Mouse (Mus musculus): Measurements from ENCODE around the gene Por.

Gene Por

DNA sequence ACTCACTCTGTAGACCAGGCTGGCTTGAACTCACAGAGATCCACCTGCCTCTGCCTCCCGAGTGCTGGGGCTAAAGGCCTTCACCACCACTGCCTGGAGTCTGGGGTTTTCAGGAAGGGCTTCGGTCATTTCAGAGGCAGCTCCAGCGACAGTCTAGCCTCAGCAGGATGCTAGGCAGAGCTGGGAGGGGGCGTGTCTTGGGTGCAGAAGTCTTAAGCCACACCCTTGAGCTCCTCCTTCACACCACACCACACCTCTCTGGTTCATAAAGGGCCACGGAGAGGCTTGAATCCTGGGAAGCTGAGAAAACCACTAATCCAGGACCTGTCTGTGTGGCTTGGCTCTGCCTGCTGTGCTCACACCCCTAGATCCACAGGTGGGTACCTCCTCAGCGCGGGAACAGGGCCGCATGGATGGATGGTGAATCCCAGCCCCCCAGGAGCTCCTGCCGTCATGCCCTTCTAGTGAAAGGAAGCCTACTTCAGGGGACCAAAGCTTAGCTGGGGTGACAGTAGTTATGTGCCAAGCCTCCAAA lies at the start of gene Por:
Gene Por, plus strand, starts transcription at position 293 of the 535 bp plus-strand sequence.
- peak; percentile 27 for DNase-seq

DNA sequence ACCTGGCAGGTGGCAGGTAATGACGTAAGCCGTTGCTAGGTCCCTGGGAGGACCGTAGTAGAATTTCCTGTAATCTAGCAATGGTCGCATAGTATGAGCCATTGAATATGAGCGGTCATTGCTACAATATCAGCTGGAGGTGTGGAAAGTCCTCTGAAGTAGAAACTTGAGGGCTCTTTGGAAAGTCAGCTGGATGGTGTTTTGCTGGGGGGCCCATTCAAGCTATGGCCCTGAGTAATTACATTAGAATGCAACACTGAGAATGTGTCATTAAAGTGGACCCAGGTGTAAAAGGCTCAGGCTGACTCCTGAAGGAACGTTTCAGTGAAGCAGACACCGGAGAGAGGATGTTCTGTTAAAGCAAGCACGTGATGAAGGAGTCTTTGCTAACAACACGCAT lies 49.3 kb upstream of the Por start:
- DNase-seq: no peak

DNA sequence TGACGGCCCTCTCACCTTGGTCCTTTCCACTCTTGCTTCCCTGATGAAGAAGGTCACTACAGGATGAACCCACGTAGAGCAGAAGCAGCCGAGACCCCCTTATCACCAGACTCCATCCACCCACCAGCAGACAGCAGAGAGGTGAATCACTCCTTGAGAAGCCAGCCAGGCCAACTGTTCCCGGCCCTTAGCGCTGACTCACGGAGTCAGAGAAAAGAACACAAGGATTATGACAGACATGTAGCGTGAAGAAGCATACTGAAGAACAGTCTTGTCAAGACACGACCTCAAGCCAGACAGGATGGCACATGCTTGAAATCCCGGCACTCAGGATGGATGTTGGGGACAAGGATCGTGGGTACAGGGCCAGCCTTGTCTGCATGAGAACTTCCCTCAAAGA lies 48.1 kb upstream of the Por start:
- DNase-seq: no peak

DNA sequence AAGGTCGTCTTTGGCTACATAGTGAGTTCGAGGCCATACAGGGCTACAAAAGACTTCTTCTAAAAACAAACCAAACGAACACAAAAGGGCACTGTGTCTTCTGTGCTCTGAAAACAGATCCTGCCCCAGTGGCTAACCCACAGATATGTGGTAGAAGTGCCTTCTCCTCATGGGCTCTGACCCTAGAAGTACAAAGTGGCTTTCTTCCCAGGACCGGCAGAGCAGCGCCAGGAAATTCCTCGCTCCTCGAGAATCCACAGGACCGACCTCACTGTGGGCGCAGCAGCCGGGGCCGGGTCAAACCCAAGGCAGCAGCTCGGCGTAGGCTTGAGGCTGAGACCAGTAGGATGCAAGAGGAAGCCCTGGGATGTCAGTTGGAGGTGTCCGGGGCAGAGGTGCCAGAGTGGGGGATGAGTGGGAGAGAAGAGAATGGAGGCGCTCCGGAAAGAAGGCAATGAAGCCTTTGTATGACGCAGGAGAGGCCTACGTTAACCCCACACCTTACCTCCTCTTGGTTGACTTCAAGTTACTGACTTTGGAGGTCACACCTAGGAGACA lies 46.7 kb upstream of the Por start:
- DNase-seq: no peak

DNA sequence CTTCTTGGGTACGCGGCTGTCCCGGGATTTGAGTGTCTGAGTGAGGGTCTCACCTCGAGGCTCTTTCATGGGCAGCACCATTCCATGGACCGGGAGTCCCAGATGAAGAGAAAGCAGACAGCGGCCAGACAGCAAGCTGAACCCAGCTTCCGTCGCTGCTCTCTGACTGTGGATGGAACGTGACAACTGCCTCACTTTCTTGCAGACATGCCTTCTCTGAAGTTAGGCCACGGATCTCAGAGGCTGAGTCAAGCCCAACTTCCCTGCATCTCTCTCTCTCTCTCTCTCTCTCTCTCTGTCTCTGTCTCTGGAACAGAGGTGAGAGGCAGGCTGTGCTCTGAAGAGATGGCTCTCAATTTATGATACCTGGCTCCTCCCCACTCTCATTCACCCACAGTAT lies 40.9 kb upstream of the Por start:
- no peak for DNase-seq

DNA sequence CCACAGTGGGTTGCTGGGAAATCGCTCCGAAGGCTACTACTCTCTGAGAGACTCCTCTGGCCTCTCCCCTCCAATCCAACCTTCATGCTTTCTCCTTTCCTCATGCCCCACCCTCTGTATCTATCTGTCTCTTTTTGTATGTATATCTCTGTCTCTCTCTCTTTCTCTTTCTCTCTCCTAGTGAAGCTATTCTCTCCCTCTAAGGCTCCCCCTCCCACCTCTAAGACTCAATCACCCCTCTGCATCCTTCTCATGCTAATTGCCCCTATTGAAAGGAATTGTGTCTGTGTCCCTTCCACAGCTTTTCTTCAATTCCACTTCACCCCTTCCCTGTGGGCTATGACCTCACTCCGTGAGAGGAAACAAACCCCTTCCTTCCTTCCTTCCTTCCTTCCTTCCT lies 40.4 kb upstream of the Por start:
- no peak for DNase-seq

DNA sequence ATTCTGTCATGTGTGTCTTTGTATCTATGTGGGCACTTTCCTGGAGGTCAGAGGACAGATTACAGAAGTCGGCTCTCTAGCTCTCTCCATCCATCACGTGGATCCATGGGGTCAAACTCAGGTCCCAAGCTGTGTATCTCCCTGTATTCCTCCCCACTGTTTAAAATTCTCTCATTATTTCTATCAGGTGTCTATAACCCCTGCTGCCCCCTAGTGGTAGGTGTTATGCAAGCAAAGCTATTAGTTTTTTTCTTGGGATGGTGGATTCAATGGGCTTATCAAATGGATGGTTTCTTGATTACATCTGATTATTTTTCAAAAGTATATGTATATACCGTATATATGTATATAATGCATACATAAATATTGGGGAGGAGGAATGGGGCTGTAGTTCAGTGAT lies 39.2 kb upstream of the Por start:
- peak; percentile 75 for DNase-seq

DNA sequence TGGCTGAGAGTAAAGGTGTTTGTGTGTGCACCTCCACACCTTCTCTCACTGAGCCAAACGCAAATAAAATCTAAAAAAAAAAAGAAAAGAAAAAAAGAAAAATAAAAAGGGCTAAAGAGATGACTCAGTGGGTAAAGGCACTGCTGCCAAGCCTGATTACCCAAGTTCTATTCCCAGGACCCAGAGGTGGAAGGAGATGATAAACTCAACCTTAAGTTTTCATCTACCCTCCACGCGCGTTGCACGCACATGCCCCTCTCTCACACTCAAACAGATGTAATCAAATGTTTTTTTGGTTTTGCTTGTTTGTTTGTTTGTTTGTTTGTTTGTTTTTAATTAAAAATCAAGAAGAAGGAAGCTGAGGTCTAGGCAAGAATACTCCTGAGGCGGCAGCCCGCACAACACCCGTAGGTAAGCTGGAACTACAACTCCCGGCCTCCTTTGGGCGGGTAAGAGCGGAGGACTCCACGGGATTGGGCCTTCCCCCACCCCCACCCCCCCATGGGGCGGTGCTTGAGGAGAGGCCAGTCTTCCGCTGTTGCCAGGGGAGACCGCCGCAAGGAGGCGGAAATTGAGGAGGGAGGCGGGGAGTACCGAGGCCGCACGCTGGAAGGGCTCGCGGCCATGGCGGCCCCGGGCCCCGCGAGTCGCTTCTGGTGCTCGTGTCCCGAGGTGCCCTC lies 37.6 kb upstream of the Por start, which contains the start of gene Rhbdd2:
Gene Rhbdd2, plus strand, starts transcription at position 502 of the 680 bp plus-strand sequence.
- peak; percentile 99 for DNase-seq

DNA sequence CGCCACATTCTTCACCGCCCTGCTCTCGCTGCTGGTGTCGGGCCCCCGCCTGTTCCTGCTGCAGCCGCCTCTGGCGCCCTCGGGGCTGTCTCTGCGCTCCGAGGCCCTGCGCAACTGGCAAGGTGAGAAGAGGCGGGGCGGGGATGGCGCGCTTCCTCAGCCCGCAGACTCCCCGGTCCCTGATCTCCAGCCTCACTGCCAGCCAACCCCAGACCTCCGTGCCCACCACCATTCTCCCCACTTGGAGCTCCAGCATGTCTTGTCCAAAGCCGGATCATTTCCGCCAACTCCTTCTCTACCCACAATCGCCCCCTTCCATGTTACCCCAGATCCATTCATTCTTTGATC lies 37.1 kb upstream of the Por start:
- no peak for DNase-seq

DNA sequence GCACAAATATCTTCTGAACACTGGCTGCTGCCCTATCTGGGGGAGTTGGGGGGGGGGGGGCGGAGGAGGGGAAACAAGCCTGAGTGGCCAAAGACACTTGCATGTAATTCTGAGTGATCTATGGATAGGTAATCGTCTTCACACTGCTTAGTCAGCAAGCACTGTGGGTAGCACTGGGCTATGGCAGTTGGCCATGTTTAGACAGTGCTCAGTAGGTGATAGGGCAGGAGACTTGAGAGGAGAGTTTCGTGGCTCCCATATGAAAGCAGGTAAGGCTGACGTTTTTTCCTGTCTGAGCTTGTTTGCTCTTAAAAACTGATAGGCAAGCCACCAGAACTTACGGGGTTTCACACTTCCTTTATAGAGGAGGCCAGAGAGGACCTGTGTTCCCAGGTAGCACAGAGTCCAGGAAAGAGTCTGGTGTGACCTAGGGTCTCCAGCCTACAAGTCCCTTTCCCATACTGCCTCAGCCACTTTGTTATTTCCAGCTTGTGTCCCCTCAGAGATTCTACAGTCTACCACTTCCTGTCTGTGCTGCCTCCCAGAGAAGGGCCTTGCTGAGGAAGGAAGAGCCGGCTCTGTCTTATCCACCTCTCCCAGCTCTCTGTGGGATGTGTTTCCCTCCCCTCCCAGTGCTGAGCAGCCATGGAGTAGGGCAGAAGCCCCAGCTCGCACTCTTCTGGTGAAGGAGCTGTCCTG lies 29.9 kb upstream of the Por start:
- no peak for DNase-seq

DNA sequence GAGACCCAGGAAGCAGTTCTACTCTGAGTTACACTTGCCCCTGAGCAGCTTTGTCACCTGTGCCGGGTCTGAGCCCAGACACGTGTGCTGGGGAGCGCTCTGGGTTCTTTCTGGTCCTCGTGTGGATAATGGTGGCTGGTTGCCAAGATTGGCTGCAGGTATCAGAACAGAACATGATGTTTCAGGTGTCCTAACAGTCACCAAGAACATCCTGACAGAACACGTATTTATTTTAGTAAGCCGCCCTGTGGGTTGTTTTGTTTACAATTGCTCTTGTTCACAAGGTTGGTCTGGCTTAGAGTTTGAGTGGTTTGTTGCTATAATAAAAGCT lies 29.4 kb upstream of the Por start:
- DNase-seq: no peak

DNA sequence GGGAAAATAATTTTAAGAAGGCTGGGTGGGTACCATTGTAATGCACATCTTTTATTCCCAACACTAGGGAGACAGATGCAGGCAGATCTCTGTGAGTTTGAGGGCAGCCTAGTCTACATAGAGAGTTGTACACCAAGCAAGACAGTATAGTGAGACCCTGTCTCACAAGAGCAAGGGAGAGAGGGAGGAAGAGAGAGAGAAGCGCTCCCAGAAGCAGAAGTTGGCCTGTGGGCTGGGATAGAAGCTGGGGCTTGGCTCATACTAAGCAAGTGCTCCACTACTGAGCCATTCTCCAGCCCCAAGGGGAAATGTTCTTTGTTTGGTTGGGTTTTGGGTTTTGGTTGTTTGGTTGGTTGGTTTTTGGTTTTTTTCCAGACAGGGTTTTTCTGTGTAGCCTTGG lies 28.8 kb upstream of the Por start:
- no peak for DNase-seq

DNA sequence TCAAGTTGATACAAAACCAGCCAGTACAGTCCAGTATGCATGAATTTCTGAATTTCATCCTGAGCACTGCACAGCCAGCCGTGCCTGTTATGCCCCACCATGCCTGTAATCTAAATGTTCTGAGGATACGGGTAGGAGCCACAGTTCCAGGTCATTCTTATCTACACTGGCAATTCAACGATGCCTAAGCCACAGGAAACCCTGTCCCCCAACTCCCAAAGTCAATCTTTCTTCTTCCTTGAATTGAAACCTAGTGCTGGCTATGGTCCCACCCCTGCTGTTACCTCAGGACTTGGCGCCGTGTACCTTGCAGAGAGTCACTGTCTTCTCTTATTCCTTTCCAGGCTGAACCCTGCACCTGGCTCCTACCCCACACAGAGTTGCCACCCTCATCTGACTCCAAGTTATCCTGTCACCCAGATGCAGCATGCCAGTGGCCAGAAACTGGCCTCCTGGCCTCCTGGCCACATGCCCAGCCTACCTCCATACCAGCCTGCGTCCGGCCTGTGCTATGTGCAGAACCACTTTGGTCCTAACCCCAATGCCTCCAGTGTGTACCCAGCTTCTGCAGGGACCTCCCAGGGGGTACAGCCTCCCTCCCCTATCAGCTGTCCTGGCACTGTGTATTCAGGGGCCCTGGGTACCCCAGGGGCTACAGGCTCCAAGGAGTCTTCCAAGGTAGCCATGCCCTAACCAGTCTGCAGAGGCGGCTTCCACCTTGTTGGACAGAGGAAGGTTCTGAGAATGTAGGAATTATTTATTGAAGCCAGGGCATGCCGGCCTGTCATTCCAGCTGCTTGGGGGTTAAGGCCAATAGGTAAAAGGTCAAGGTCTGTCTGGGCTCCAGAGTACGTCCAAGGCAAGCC lies 26.9 kb upstream of the Por start:
- DNase-seq: no peak

DNA sequence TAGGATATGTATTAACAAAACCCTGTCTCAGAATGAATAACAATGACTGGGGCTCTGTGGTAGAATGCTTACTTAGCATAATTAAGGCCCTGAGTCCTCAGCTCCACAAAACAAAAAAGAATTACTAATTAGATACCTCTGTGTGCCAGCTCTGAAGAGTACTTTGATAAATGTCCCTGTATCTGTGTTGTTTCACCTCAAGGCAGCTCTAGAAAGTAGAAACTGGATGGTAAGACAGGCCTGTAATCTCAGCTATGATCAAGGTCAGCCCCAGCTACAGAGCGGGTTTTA lies 26.3 kb upstream of the Por start:
- no peak for DNase-seq

DNA sequence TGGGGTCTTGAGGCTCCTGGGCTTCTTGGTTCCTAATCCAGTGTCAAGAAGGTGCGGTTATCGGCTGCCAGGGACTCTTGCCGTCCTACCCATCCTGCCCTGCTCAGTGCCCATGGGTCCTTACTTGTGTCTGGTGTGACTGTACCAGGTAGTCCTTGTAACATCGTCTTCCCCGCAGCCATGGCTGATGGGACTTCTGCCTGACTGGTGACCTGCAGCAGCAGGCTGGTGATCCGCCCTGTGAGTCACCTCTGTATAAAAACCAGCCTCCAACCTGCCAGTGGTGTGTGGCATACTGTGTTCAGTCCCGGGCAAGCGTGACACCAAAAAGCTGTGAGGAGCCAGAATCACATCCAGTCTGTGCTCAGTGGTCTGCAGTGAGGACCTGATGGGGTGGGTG lies 26.0 kb upstream of the Por start:
- no peak for DNase-seq

DNA sequence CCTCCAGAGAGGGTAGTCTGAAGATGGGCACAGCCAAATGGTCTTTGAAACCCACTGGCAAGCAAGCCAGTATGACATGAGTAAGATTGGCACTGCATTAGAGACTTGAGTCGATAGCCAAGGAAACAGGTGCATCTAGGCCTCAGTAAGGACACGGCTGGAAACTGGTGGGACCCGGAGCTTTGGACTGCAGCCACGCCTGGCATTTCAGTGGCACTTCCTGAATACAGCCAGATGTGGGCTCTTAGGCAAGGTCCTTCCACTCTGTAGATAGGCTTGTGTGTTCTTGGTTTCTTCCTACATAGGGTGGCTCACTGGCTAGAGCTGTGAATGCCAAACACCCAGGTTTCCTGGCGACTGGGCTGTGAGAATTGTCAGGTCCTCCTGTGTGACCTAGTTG lies 24.5 kb upstream of the Por start:
- DNase-seq: no peak

DNA sequence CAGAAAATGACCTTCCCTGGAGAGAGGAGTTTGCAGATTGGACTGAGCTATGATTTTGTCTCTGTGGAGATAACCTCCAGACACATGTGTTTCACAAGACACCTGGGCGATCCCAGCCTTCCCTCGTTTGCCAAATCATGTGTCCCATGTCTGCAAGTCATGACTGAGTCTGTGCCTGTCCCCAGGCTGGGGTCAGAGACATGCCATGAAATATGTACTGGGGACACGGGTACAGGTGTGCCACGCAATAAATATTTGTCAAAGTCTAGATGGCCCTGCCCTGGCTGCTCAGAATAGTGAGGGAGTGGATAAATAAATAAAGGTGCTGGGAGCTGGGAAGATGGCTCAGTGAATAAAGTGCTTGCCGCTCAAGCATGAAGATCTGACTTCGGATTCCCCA lies 23.8 kb upstream of the Por start:
- no peak for DNase-seq

DNA sequence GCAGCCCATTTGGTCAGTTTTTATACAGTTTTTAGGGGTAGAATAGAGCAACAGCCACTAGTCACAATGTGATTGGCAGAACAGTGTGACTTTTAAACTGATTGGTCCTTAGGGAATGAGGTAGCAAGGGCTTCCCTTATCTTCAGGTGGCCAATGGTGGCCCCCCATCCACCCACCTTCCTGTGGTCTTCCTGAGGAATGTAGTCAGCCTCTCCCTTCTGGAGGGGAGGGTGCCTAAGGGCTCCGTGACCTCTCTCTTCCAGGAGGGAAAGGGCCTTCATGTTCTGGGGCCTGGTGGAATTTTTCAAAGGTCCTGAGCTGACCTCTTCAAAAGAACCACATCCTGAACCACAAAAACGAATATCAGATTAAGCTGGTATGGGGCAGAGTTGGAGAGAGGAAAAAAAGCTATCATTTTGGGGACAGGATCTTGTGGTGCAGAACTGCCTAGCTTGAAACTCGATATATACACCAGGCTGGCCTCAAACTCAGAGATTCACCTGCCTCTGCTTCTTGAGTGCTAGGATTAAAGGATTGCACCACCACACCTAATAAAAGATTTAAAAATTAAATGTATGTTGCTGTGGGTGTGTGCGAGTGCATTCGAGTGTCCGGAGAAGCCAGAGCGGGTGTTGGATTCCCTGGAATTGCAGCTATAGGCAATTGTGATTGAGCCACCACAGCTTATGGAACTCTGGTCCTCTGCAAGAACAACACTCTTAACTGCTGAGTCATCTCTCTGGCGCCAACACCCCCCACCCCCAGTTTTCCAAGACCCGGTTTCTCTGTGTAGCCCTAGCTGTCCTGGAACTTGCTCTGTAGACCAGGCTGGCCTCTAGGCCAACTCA lies 21.1 kb upstream of the Por start:
- DNase-seq: no peak

DNA sequence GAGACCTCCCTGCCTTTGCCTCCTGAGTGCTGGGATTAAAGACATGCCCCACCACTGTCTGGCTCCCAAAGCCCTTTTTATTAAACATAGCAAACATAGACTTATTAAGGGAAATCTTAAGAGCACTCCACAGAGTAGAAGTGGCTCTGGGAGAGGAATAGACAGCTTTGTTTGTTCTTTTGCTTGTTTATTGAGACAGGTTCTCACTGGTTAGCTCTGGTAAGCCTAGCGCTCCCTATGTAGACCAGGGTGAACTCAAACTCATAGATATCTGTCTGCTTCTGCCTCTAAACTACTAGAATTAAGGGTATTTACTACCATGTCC lies 20.6 kb upstream of the Por start:
- no peak for DNase-seq

DNA sequence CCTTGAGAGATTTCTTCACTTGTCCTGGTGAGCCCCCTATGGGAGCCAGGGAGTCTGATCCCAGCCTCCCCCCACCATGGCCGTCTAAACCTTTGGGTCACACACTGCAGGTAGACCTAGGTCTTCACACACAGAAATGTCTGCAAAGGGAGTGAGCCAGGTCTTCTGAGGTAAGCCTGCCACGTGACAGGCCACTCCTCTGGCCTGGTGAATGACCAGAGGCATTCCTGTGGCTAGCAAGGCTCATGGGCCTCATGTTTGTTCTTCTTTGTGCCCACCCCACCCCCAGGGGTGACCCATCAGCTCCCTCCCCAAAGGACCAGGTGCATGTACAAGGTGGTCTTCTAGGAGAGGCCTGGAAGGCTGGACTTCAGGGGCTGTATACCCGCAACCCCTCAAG lies 18.3 kb upstream of the Por start:
- no peak for DNase-seq

DNA sequence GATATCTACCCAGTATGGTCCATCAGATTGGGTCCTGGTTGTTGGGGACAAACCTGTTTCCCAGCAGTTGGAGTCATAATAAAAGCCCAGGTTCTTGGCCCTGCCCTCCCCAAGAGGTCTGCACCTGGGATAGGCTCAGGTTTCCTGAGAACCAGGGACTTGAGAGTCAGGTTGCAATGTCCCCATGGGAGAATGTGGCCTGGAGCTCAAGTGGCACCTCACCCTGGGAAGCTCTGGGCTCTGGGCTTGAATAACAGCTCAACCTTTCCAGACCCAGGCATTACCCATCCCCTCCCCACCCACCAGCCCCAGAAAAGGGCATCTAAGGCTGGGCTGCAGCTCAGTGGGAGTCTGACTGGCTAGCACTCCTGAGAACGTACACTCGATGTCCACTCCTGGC lies 16.6 kb upstream of the Por start:
- no peak for DNase-seq

DNA sequence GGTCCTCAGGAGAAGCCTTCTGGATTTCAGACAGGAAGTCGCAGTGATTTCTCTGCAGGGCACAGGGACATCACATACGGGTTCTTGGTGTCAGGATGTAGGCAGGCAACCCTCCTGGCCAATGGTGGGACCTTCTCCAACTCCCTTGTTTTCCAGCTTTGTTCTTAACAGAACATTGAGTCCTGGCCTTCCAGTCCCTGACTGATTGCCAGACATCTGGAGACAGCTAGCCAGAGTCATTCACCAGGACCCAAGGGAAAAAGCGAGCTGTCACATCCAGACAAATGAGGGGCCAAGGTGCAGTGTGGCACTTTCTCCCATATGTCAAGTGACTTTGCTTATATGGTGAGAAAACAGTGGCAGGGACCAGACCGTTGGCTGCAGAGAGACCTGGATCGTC lies 13.8 kb upstream of the Por start:
- no peak for DNase-seq

DNA sequence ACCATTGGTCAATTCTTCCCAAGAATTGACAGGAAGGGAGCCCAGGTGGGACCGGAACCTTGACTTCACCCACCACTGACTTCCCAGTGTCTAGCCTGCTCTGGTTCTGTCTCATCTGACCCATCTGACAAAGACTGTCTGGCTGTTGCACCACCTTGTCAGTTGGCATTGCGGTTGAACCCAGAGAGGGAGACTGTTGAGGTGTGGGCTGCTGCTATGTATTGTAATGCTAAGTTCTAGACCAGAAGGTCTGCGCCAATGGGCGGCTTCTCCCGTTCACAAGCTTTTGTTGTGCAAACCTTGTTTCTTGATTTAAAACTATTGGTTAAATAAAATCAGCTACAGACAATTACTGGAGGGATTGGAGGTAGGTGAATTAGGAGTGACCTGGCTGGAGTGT lies 12.7 kb upstream of the Por start:
- DNase-seq: no peak

Data from thymus, postnatal 14 days (tissue).